8 mouse cellular contexts compared by ENCODE assay signal in genomic region chr17:32388370-32389100, GRCm38 (mm10). TPM values are rescaled to one million over a fixed set of nuclear protein-coding genes. Genes with fewer than 3 reads are reported as not detected.
DNase-seq lines count a peak whose midpoint lies in the region; ATAC-seq and TF ChIP-seq lines count a peak whose summit lies in the region.

No protein-coding gene starts in this region.

- TF ChIP-seq CTCF in C2C12 (IDR thresholded peaks at IDR 0.05; ENCODE audit: control insufficient read depth, insufficient read depth, insufficient read length), result no peak

- H3K4me1 ChIP-seq in heart, embryonic 15.5 days (replicated peaks), result peaks cover 39% of the 10 kb centered on the region
- H3K4me1 ChIP-seq in stomach, embryonic 15.5 days, result peaks cover 9% of the 10 kb centered on the region; the same call in 1 of the 2 replicates

- peak overlapping the region; percentile 89 for H3K9ac ChIP-seq in heart, embryonic 15.5 days
- H3K9ac ChIP-seq in stomach, embryonic 15.5 days, result peak overlapping the region; percentile 83

- WGBS in heart, embryonic 15.5 days, result 1% methylated on average over 32 of the region's 39 CpGs
- under 1% methylated on average over 31 of the region's 39 CpGs for WGBS in stomach, embryonic 15.5 days

- peak overlapping the region; percentile 80 for H3ac ChIP-seq in C2C12 (ENCODE audit: control insufficient read depth, insufficient read length, low read depth)

- H3K79me2 ChIP-seq in C2C12 (ENCODE audit: control insufficient read depth, insufficient read depth), result no peaks in the 10 kb centered on the region

- no peaks in the 10 kb centered on the region for H3K36me3 ChIP-seq in C2C12 (ENCODE audit: control insufficient read depth, insufficient read depth)
- no peaks in the 10 kb centered on the region; the same call in 1 of the 2 replicates for H3K36me3 ChIP-seq in heart, embryonic 15.5 days
- H3K36me3 ChIP-seq in stomach, embryonic 15.5 days, result peaks cover 13% of the 10 kb centered on the region; the same call in 1 of the 2 replicates

- H3K9me3 ChIP-seq in heart, embryonic 15.5 days (replicated peaks), result no peaks in the 10 kb centered on the region
- no peaks in the 10 kb centered on the region for H3K9me3 ChIP-seq in stomach, embryonic 15.5 days

- H3K27me3 ChIP-seq in C2C12 (ENCODE audit: control insufficient read depth, insufficient read depth, insufficient read length), result peaks cover 18% of the 10 kb centered on the region
- peaks cover 31% of the 10 kb centered on the region for H3K27me3 ChIP-seq in heart, embryonic 15.5 days
- peaks cover 27% of the 10 kb centered on the region for H3K27me3 ChIP-seq in stomach, embryonic 15.5 days (replicated peaks)

- peak; percentile 43 for ATAC-seq in heart, embryonic 15.5 days (replicated peaks; ENCODE audit: insufficient number of reproducible peaks, insufficient read depth, low FRiP score, low read depth)
- 0 out of 2 replicates have a peak, but pooled peaks have one; percentile 10 for ATAC-seq in megakaryocyte progenitor cell, adult 5-6 weeks (replicated peaks; ENCODE audit: poor library complexity)
- ATAC-seq in stomach, embryonic 15.5 days (ENCODE audit: insufficient read depth, low FRiP score, low read depth), result peak; percentile 51

- peak overlapping the region; percentile 40 for H3K4me3 ChIP-seq in C2C12 (ENCODE audit: insufficient read depth, poor library complexity, severe bottlenecking)
- peak overlapping the region; percentile 88 for H3K4me3 ChIP-seq in heart, embryonic 15.5 days
- H3K4me3 ChIP-seq in stomach, embryonic 15.5 days (replicated peaks), result peak overlapping the region; percentile 76

- peak overlapping the region; percentile 88 for H3K27ac ChIP-seq in heart, embryonic 15.5 days
- H3K27ac ChIP-seq in stomach, embryonic 15.5 days, result peak overlapping the region; percentile 87; the same call in 1 of the 2 replicates

- DNase-seq in adrenal gland, adult 18-20 months (ENCODE audit: low spot score in 2 of 2), result peak; percentile 43 to 52
- DNase-seq in adrenal gland, postnatal 4 days (ENCODE audit: low spot score in 2 of 2), result no peak
- DNase-seq in cerebellum, adult 8-10 months, result peak; percentile 62
- peak; percentile 24 to 68 for DNase-seq in kidney, postnatal 25 days

- no peaks in the 10 kb centered on the region for H3K79me3 ChIP-seq in C2C12 (ENCODE audit: low read depth)

- H3K4me2 ChIP-seq in heart, embryonic 15.5 days, result peak overlapping the region; percentile 99
- H3K4me2 ChIP-seq in stomach, embryonic 15.5 days, result peak overlapping the region; percentile 98

TF ChIP-seq in C2C12, 6 proteins besides CTCF, POLR2A, EP300 and RAD21:
- TF ChIP-seq MAX (IDR thresholded peaks at IDR 0.05) (no peak), CEBPB (IDR thresholded peaks at IDR 0.05; ENCODE audit: low read depth) (no peak), MYOG (IDR thresholded peaks at IDR 0.05; ENCODE audit: control insufficient read depth, extremely low read depth, insufficient read length) (no peak), USF1 (IDR thresholded peaks at IDR 0.05; ENCODE audit: low read depth) (no peak), MYOD1 (IDR thresholded peaks at IDR 0.05; ENCODE audit: control insufficient read depth, insufficient read length, low read depth) (no peak), FOSL1 (IDR thresholded peaks at IDR 0.05; ENCODE audit: insufficient read depth, low read length, poor library complexity, severe bottlenecking) (no peak)
TF ChIP-seq in C2C12: peak in this region for 0.

RNA-seq across cellular contexts. Expression of gene Wiz, which starts 0.7 kb away (rescaled TPM):
- total RNA-seq in adrenal gland, adult 18-20 months (2021), result 10 to 100 TPM; 42.5 to 49.1 TPM
- 10 to 100 TPM; 66.5 to 71.9 TPM for total RNA-seq in adrenal gland, postnatal 4 days (2021)
- 23.0 TPM for polyA plus RNA-seq in C2C12 (2012; fragmentation: generic; extraction: Trizol)
- 13.1 and 16.9 TPM in 2 replicates for polyA plus RNA-seq in heart, embryonic 15.5 days (2015; fragmentation: Nextera tagmentation; extraction: Ambion mirVana)
- 31.1 and 35.7 TPM in 2 replicates for total RNA-seq in megakaryocyte progenitor cell, adult 5-6 weeks (2015)
- total RNA-seq in megakaryocyte progenitor cell, adult 5-6 weeks (2017), result 4.0 and 5.1 TPM in 2 replicates
- 26.2 and 31.2 TPM in 2 replicates for polyA plus RNA-seq in stomach, embryonic 15.5 days (2015; fragmentation: Nextera tagmentation; extraction: Ambion mirVana)

RNA-seq across cellular contexts. Expression of gene Rasal3, which starts 14.8 kb away (rescaled TPM):
- 1 to 10 TPM; 2.0 to 3.0 TPM for total RNA-seq in adrenal gland, adult 18-20 months (2021)
- total RNA-seq in adrenal gland, postnatal 4 days (2021), result 1 to 10 TPM in 1 of 2 experiments, under 1 TPM in 1; 0.96 to 1.5 TPM
- not detected for polyA plus RNA-seq in C2C12 (2012; fragmentation: generic; extraction: Trizol)
- 1.9 and 10.0 TPM in 2 replicates for polyA plus RNA-seq in heart, embryonic 15.5 days (2015; fragmentation: Nextera tagmentation; extraction: Ambion mirVana)
- 48.0 and 53.2 TPM in 2 replicates for total RNA-seq in megakaryocyte progenitor cell, adult 5-6 weeks (2015)
- 21.5 and 26.3 TPM in 2 replicates for total RNA-seq in megakaryocyte progenitor cell, adult 5-6 weeks (2017)
- polyA plus RNA-seq in stomach, embryonic 15.5 days (2015; fragmentation: Nextera tagmentation; extraction: Ambion mirVana), result 2.1 TPM in 2 replicates

RNA-seq across cellular contexts. Expression of gene Pglyrp2, which starts 35.4 kb away (rescaled TPM):
- total RNA-seq in adrenal gland, adult 18-20 months (2021), result under 1 TPM; 0.17 to 0.54 TPM
- total RNA-seq in adrenal gland, postnatal 4 days (2021), result 10 to 100 TPM in 1 of 2 experiments, under 1 TPM in 1; 0.31 to 10.5 TPM
- polyA plus RNA-seq in C2C12 (2012; fragmentation: generic; extraction: Trizol), result not detected
- polyA plus RNA-seq in heart, embryonic 15.5 days (2015; fragmentation: Nextera tagmentation; extraction: Ambion mirVana), result 0.30 and 2.2 TPM in 2 replicates
- total RNA-seq in megakaryocyte progenitor cell, adult 5-6 weeks (2015), result 0.59 and 2.5 TPM in 2 replicates
- total RNA-seq in megakaryocyte progenitor cell, adult 5-6 weeks (2017), result 0.75 and 2.2 TPM in 2 replicates
- polyA plus RNA-seq in stomach, embryonic 15.5 days (2015; fragmentation: Nextera tagmentation; extraction: Ambion mirVana), result 0.26 and 0.45 TPM in 2 replicates

RNA-seq across cellular contexts. Expression of gene Akap8l, which starts 38.1 kb away (rescaled TPM):
- 100 to 1,000 TPM in 1 of 2 experiments, 10 to 100 TPM in 1; 98.4 to 128 TPM for total RNA-seq in adrenal gland, adult 18-20 months (2021)
- 100 to 1,000 TPM; 157 to 160 TPM for total RNA-seq in adrenal gland, postnatal 4 days (2021)
- polyA plus RNA-seq in C2C12 (2012; fragmentation: generic; extraction: Trizol), result 10.9 TPM
- 88.1 and 98.5 TPM in 2 replicates for polyA plus RNA-seq in heart, embryonic 15.5 days (2015; fragmentation: Nextera tagmentation; extraction: Ambion mirVana)
- 50.1 and 53.2 TPM in 2 replicates for total RNA-seq in megakaryocyte progenitor cell, adult 5-6 weeks (2015)
- 55.8 and 59.4 TPM in 2 replicates for total RNA-seq in megakaryocyte progenitor cell, adult 5-6 weeks (2017)
- 83.5 and 91.1 TPM in 2 replicates for polyA plus RNA-seq in stomach, embryonic 15.5 days (2015; fragmentation: Nextera tagmentation; extraction: Ambion mirVana)

Comparison
In these comparisons a context has a peak if more than half of its experiments do, and no peak if none do; other contexts are left out.
1. DNase-seq: peak in adrenal gland, adult 18-20 months (2 of 2), cerebellum, adult 8-10 months (single experiment) and kidney, postnatal 25 days (2 of 2); none in adrenal gland, postnatal 4 days (0 of 2).
2. RNA of gene Rasal3, which starts 14.8 kb away (total RNA-seq): 21.5 to 53.2 TPM in megakaryocyte progenitor cell, adult 5-6 weeks; 2.0 to 3.0 TPM in adrenal gland, adult 18-20 months and 0.96 to 1.5 TPM in adrenal gland, postnatal 4 days; every median in the first group is over 4 times any median in the second.
3. Peak in every context shown above with its lines, with median percentiles within 50 percentile points of each other: H3K4me3 ChIP-seq and ATAC-seq.